In genomic region chr3:89228836-89229235, GRCm38 (mm10) we compare ENCODE assay signal across 8 mouse cellular contexts. TPM values are rescaled to one million over a fixed set of nuclear protein-coding genes. Genes with fewer than 3 reads are reported as not detected.
DNase-seq lines count a peak whose midpoint lies in the region; ATAC-seq and TF ChIP-seq lines count a peak whose summit lies in the region.

TSS of gene Muc1 (plus strand) at chr3:89229057.

- no peaks in the 10 kb centered on the region for H3K79me2 ChIP-seq in liver, adult 2 months (ENCODE audit: control insufficient read depth, insufficient read depth, low read length)

- peak within 1 kb of the TSS; percentile 76 for H3K4me2 ChIP-seq in liver, embryonic 12.5 days
- H3K4me2 ChIP-seq in neural tube, embryonic 15.5 days, result peak within 1 kb of the TSS; percentile 67

- DNase-seq in liver, adult 2 months (ENCODE audit: extremely low read depth, low read depth, low spot score), result no peak
- no peak for DNase-seq in liver
- no peak for DNase-seq in hindbrain, embryonic 10.5 days (ENCODE audit: low spot score)
- DNase-seq in thymus, postnatal 0 days (ENCODE audit: low spot score), result no peak
- DNase-seq in ovary, postnatal 36 days (ENCODE audit: low spot score), result no peak
- DNase-seq in adrenal gland, postnatal 14 days, result no peak

- no peak for TF ChIP-seq POLR2A in liver, adult 2 months (IDR thresholded peaks at IDR 0.05; ENCODE audit: extremely low read depth, insufficient read depth, low read length)

- H3K4me1 ChIP-seq in liver, adult 2 months (ENCODE audit: control insufficient read depth, insufficient read depth, low read length), result peaks cover 3% of the 10 kb centered on the region; the same call in 1 of the 2 replicates
- H3K4me1 ChIP-seq in hindbrain, embryonic 10.5 days (replicated peaks), result peaks cover 69% of the 10 kb centered on the region
- H3K4me1 ChIP-seq in liver, embryonic 12.5 days, result peaks cover 34% of the 10 kb centered on the region
- H3K4me1 ChIP-seq in neural tube, embryonic 15.5 days, result peaks cover 45% of the 10 kb centered on the region

- no peak for ATAC-seq in liver, embryonic 12.5 days
- no peak for ATAC-seq in neural tube, embryonic 15.5 days (ENCODE audit: low FRiP score)

- TF ChIP-seq CTCF in liver, adult 2 months (IDR thresholded peaks at IDR 0.05; ENCODE audit: low read depth, low read length), result no peak

- H3K27me3 ChIP-seq in liver, adult 2 months (ENCODE audit: control insufficient read depth, insufficient read depth, low read length), result 0 out of 2 replicates have a peak, but pooled peaks cover 2% of the 10 kb centered on the region
- peaks cover 29% of the 10 kb centered on the region for H3K27me3 ChIP-seq in hindbrain, embryonic 10.5 days (ENCODE audit: insufficient read depth, poor library complexity, severe bottlenecking)
- H3K27me3 ChIP-seq in liver, embryonic 12.5 days (replicated peaks), result peaks cover 89% of the 10 kb centered on the region
- no peaks in the 10 kb centered on the region for H3K27me3 ChIP-seq in neural tube, embryonic 15.5 days (replicated peaks)

- H3K27ac ChIP-seq in liver, adult 2 months (replicated peaks; ENCODE audit: insufficient read depth, low read depth, low read length), result peak within 1 kb of the TSS; percentile 41; the same call in 1 of the 2 replicates
- peak within 1 kb of the TSS; percentile 97 for H3K27ac ChIP-seq in hindbrain, embryonic 10.5 days
- H3K27ac ChIP-seq in liver, embryonic 12.5 days, result no peak within 1 kb of the TSS
- H3K27ac ChIP-seq in neural tube, embryonic 15.5 days (replicated peaks), result peak within 1 kb of the TSS; percentile 80

- peak within 1 kb of the TSS; percentile 64 for H3K9ac ChIP-seq in liver, adult 2 months (ENCODE audit: low read depth, low read length)
- H3K9ac ChIP-seq in liver, embryonic 12.5 days, result peak within 1 kb of the TSS; percentile 59
- H3K9ac ChIP-seq in neural tube, embryonic 15.5 days (replicated peaks), result peak within 1 kb of the TSS; percentile 48; the same call in 1 of the 2 replicates

- no peaks in the 10 kb centered on the region for H3K9me3 ChIP-seq in hindbrain, embryonic 10.5 days
- H3K9me3 ChIP-seq in liver, embryonic 12.5 days (replicated peaks), result no peaks in the 10 kb centered on the region
- no peaks in the 10 kb centered on the region for H3K9me3 ChIP-seq in neural tube, embryonic 15.5 days (replicated peaks)

- no peaks in the 10 kb centered on the region for H3K36me3 ChIP-seq in liver, adult 2 months (ENCODE audit: control insufficient read depth, insufficient read depth, low read length)
- peaks cover 28% of the 10 kb centered on the region for H3K36me3 ChIP-seq in hindbrain, embryonic 10.5 days
- no peaks in the 10 kb centered on the region for H3K36me3 ChIP-seq in liver, embryonic 12.5 days
- H3K36me3 ChIP-seq in neural tube, embryonic 15.5 days, result peaks cover 8% of the 10 kb centered on the region

- 53% methylated on average over 10 of the region's 10 CpGs for WGBS in liver, adult 2 months
- WGBS in hindbrain, embryonic 10.5 days, result 23% methylated on average over 10 of the region's 10 CpGs
- 40% methylated on average over 9 of the region's 10 CpGs for WGBS in liver, embryonic 12.5 days (ENCODE audit: insufficient replicate concordance)
- 34% methylated on average over 10 of the region's 10 CpGs for WGBS in neural tube, embryonic 15.5 days

- peak within 1 kb of the TSS; percentile 53 for H3K4me3 ChIP-seq in liver, adult 2 months (ENCODE audit: insufficient read depth, low read depth, low read length)
- H3K4me3 ChIP-seq in hindbrain, embryonic 10.5 days, result peak within 1 kb of the TSS; percentile 83
- peak within 1 kb of the TSS; percentile 55 for H3K4me3 ChIP-seq in liver, embryonic 12.5 days
- peak within 1 kb of the TSS; percentile 41 for H3K4me3 ChIP-seq in neural tube, embryonic 15.5 days (replicated peaks)

RNA-seq across cellular contexts. Expression of gene Muc1, which starts in this region (rescaled TPM):
- 0.60 and 1.7 TPM in 2 replicates for total RNA-seq in liver, adult 2 months (2014; rRNA removed)
- polyA plus RNA-seq in liver, adult 2 months (2012; rRNA removed), result 1.3 and 1.7 TPM in 2 replicates
- polyA plus RNA-seq in hindbrain, embryonic 10.5 days (2016; fragmentation: Nextera tagmentation; extraction: Ambion mirVana), result 1.1 and 1.8 TPM in 2 replicates
- polyA plus RNA-seq in liver, embryonic 12.5 days (2016; fragmentation: Nextera tagmentation; extraction: Ambion mirVana), result 0.13 TPM in 1 of 2 replicates, not detected in the other
- polyA plus RNA-seq in neural tube, embryonic 15.5 days (2015; fragmentation: Nextera tagmentation; extraction: Ambion mirVana), result 0.56 and 0.79 TPM in 2 replicates
- 1.4 and 2.4 TPM in 2 replicates for polyA plus RNA-seq in thymus, postnatal 0 days (2015; fragmentation: Nextera tagmentation; extraction: Ambion mirVana)
- total RNA-seq in adrenal gland, postnatal 14 days (2021), result 0.64 and 1.3 TPM in 2 replicates
